ENCODE assay signal across 9 mouse cellular contexts in genomic region chr16:91875567-91876344, GRCm38 (mm10).
A peak's percentile ranks its signal among the peaks of the same experiment; 100 is the strongest.
DNase-seq lines count a peak whose midpoint lies in the region; ATAC-seq and TF ChIP-seq lines count a peak whose summit lies in the region.
"Had no signal": no experiment of that assay in that cellular context is flagged by ENCODE, and none has a peak within 500 bp of the region (broad histone marks: within the 10 kb centered on the region; RNA-seq: fewer than 3 reads in every experiment).

No protein-coding gene starts in this region.

- ATAC-seq in limb, embryonic 11.5 days (ENCODE audit: insufficient number of reproducible peaks, low FRiP score, low TSS enrichment, low read depth) = peak; percentile 72; the same call in 1 of the 2 replicates

- H3K9me3 ChIP-seq in limb, embryonic 11.5 days (ENCODE audit: control insufficient read depth, low read length) = no peaks in the 10 kb centered on the region
- H3K9me3 ChIP-seq: lung, embryonic 15.5 days had no signal

- H3K4me1 ChIP-seq in cerebellum, adult 2 months (ENCODE audit: control insufficient read depth, insufficient read depth, low read length) = peaks cover 25% of the 10 kb centered on the region
- peaks cover 12% of the 10 kb centered on the region for H3K4me1 ChIP-seq in limb, embryonic 11.5 days (ENCODE audit: control insufficient read depth, insufficient read depth, low read length)
- H3K4me1 ChIP-seq: lung, embryonic 15.5 days had no signal

- no peak for DNase-seq in cerebellum, adult 2 months
- DNase-seq in cerebellum, adult 8-10 months = no peak
- DNase-seq in 3T3-L1 (ENCODE audit: low read depth, low spot score) = peak; percentile 56
- peak; percentile 63 to 64 for DNase-seq in heart, postnatal 10 days
- DNase-seq in limb, embryonic 11.5 days (ENCODE audit: low spot score) = peak; percentile 58
- no peak for DNase-seq in right cerebral cortex, adult 2 months (ENCODE audit: low spot score in 2 of 2)
- DNase-seq in left cerebral cortex, postnatal 25 days (ENCODE audit: low spot score in 2 of 2) = no peak
- DNase-seq in right cerebral cortex, postnatal 25 days = no peak

- no peaks in the 10 kb centered on the region for H3K36me3 ChIP-seq in limb, embryonic 11.5 days (ENCODE audit: control insufficient read depth, insufficient read depth, low read length)

- H3K9ac ChIP-seq in limb, embryonic 11.5 days (ENCODE audit: low read length) = no peak overlapping the region
- H3K9ac ChIP-seq: lung, embryonic 15.5 days had no signal

- no peaks in the 10 kb centered on the region for H3K27me3 ChIP-seq in cerebellum, adult 2 months (ENCODE audit: control insufficient read depth, insufficient read depth, low read length)
- H3K27me3 ChIP-seq in limb, embryonic 11.5 days (ENCODE audit: control insufficient read depth, insufficient read depth, low read length) = no peaks in the 10 kb centered on the region
- H3K27me3 ChIP-seq: lung, embryonic 15.5 days had no signal

- intact Hi-C loops in heart, postnatal 10 days (cut with DNase I) = no loop called here
- intact Hi-C loops in left cerebral cortex, postnatal 25 days (cut with DNase I) = no loop called here

- H3K4me3 ChIP-seq in cerebellum, adult 2 months (replicated peaks; ENCODE audit: insufficient read depth, low read depth, low read length) = no peak overlapping the region
- no peak overlapping the region for H3K4me3 ChIP-seq in limb, embryonic 11.5 days (ENCODE audit: low read depth, low read length)
- H3K4me3 ChIP-seq: lung, embryonic 15.5 days had no signal

- WGBS in cerebellum, adult 2 months = 62% methylated on average over 4 of the region's 4 CpGs
- WGBS in limb, embryonic 11.5 days = 22% methylated on average over 4 of the region's 4 CpGs

- TF ChIP-seq POLR2A in cerebellum, adult 2 months (IDR thresholded peaks at IDR 0.05; ENCODE audit: borderline replicate concordance, insufficient read depth, low read length) = no peak

- peak overlapping the region; percentile 51; the same call in 1 of the 2 replicates for H3K27ac ChIP-seq in cerebellum, adult 2 months (ENCODE audit: insufficient read depth, low read length)
- 0 out of 2 replicates have a peak overlapping the region, but pooled peaks have one; percentile 10 for H3K27ac ChIP-seq in limb, embryonic 11.5 days (replicated peaks; ENCODE audit: low read depth, low read length)
- H3K27ac ChIP-seq: lung, embryonic 15.5 days had no signal

- H3K4me2 ChIP-seq in limb, embryonic 11.5 days (ENCODE audit: low read depth, severe bottlenecking) = no peak overlapping the region
- H3K4me2 ChIP-seq: lung, embryonic 15.5 days had no signal

- no peak for TF ChIP-seq CTCF in cerebellum, adult 2 months (IDR thresholded peaks at IDR 0.05; ENCODE audit: borderline replicate concordance, insufficient read depth, low read depth, low read length)

Comparison
In these comparisons a context has a peak if more than half of its experiments do, and no peak if none do; other contexts are left out.
1. DNase-seq: peak in 3T3-L1 (single experiment), heart, postnatal 10 days (2 of 2) and limb, embryonic 11.5 days (single experiment); none in cerebellum, adult 2 months (0 of 2), cerebellum, adult 8-10 months (single experiment), right cerebral cortex, adult 2 months (0 of 2), left cerebral cortex, postnatal 25 days (0 of 2) and right cerebral cortex, postnatal 25 days (single experiment).